Mouse (Mus musculus) left cerebral cortex, postnatal 4 days (tissue): ENCODE results near the gene Mettl9. TPM values are rescaled to one million over a fixed set of nuclear protein-coding genes. Genes with fewer than 3 reads are reported as not detected.

ENCODE experiments used
- DNase-seq: peaks from one replicate; pipeline ENCODE4 v3.0.0-alpha.2; 2022
- intact Hi-C: fragments of 180-260 bp; cut with DNase I; formaldehyde crosslinking; loops from one replicate; pipeline ENCODE4 v1.15.1; 2025
- total RNA-seq, 2 experiments: library from RNA; stranded (reverse); gene quantifications; 2 replicates each; pipeline ENCODE4 v1.2.3; 2021

Gene Mettl9
- total RNA-seq, 2 experiments from 2014 or later, result 113 to 139 TPM

GRCm38 (mm10) chr7:121090748-121091147 lies 56.5 kb downstream of the Mettl9 start:
- no peak for DNase-seq
- intact Hi-C loops, result no loop called here

DNA sequence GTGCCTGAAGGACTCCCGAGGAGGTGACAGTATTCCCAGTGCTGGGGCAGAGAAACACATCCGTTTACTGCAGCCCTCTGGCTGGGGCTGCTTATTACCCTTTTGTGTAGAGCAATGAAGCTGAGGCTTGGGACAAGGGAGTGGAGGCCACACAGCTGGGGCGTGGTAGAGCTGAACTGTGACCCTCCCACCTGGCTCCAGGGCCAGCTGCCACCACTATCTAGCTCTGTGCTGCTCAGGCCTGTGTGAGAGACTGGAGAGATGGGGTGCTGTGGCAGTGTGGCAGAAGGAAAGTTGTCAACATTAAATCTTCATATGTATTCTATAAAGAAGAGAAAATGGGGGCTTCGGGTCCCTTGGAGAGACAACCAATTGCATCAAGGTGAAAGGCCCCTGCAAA lies 58.8 kb downstream of the Mettl9 start:
- intact Hi-C loops, result no loop called here
- DNase-seq, result no peak

- intact Hi-C loops, result no loop called here
- no peak for DNase-seq
Measured at GRCm38 (mm10) chr7:121098614-121099389, 64.6 kb downstream of the Mettl9 start.

GRCm38 (mm10) chr7:121107851-121108250 lies 73.6 kb downstream of the Mettl9 start:
- DNase-seq, result no peak

GRCm38 (mm10) chr7:121111321-121111720 lies 77.1 kb downstream of the Mettl9 start:
- intact Hi-C loops, result no loop called here
- DNase-seq, result no peak

More at GRCm38 (mm10) chr7:121107851-121108250, 73.6 kb downstream of the Mettl9 start:
- intact Hi-C loops, result no loop called here

DNA sequence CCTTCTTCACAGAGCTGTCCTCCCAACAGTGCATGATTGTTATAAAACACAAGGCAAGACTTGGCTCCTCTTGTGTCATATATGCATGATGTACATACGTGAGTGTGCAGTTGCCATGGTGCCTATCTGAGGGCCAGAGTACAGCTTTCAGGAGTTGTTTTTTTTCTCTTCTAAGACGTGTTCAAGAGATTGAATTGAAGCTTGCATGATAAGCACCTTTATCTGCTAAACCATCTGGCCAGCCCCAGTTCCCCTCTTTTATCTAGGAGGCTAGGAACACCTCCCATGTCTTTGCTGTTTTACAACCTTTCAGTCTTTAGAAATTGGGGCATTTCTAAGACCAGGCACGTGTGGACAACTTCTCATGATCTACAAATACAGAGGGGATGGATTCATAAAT lies 77.5 kb downstream of the Mettl9 start:
- intact Hi-C loops, result no loop called here
- DNase-seq, result no peak

- peak; percentile 86 for DNase-seq
- intact Hi-C loops, result loop anchor here (5.0 kb wide), 1 partner anchor 43 kb away; no protein-coding TSS in a partner anchor
Measured at GRCm38 (mm10) chr7:121120143-121120818, 86.0 kb downstream of the Mettl9 start.

Other genes starting within 250 kb of the Mettl9 start
- gene Gm5737, start 222.1 kb upstream of the Mettl9 start, total RNA-seq, result under 1 TPM; 0.28 to 0.40 TPM
- 10 to 100 TPM; 74.3 to 74.6 TPM for gene Eef2k, start 191.6 kb upstream of the Mettl9 start, total RNA-seq
- 10 to 100 TPM; 37.9 to 38.1 TPM for gene Polr3e, start 116.7 kb upstream of the Mettl9 start, total RNA-seq
- 10 to 100 TPM in 1 of 2 experiments, 1 to 10 TPM in 1; 8.5 to 11.4 TPM for gene Cdr2, start 52.1 kb upstream of the Mettl9 start, total RNA-seq
- not detected for gene Mfsd13b, start 51.9 kb upstream of the Mettl9 start, total RNA-seq
- gene Igsf6, start 40.1 kb downstream of the Mettl9 start, total RNA-seq, result under 1 TPM; 0.26 to 0.28 TPM
- under 1 TPM; 0.58 to 0.74 TPM for gene Otoa, start 47.2 kb downstream of the Mettl9 start, total RNA-seq